Mouse (Mus musculus) liver, postnatal 0 days (tissue): ENCODE measurements around the gene Castor1.

Experiments
- CTCF ChIP-seq: sonication (generic); IDR thresholded peaks from 2 replicates; pipeline ENCODE4 v1.5.1; 2016; ENCODE audit warnings: antibody characterized with exemption, low read depth
- EP300 ChIP-seq: IDR thresholded peaks from 2 replicates; pipeline ENCODE4 v1.6.1; 2016; ENCODE audit warnings: antibody characterized with exemption, low read depth, mild to moderate bottlenecking

DNA sequence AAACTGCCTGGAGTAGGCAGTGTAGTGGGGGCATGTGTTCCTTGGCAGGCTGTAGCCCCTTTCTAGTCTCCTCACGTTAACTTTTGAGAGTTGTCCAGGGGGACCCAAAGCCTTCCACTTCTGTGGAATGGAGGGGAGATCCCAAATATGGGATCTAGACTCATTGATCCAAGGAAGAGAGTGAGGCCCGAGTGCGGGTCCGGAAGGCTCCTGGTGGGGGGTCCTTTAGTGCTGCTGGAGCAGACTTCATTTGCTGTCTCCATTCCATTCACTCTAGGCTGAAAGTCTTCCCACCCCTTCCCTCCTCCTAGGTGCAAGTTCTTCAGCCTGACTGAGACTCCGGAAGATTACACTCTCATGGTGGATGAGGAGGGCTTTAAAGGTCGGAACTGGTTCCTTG lies 612 bp downstream of the Castor1 start:
- TF ChIP-seq CTCF (no peak), EP300 (no peak)
